Mouse (Mus musculus): ENCODE measurements around the gene Aox2. TPM values are rescaled to one million over a fixed set of nuclear protein-coding genes. Genes with fewer than 3 reads are reported as not detected.

Aox2 gene
- polyA plus RNA-seq, 1 experiment from 2014 or later: 0.04 TPM

DNA sequence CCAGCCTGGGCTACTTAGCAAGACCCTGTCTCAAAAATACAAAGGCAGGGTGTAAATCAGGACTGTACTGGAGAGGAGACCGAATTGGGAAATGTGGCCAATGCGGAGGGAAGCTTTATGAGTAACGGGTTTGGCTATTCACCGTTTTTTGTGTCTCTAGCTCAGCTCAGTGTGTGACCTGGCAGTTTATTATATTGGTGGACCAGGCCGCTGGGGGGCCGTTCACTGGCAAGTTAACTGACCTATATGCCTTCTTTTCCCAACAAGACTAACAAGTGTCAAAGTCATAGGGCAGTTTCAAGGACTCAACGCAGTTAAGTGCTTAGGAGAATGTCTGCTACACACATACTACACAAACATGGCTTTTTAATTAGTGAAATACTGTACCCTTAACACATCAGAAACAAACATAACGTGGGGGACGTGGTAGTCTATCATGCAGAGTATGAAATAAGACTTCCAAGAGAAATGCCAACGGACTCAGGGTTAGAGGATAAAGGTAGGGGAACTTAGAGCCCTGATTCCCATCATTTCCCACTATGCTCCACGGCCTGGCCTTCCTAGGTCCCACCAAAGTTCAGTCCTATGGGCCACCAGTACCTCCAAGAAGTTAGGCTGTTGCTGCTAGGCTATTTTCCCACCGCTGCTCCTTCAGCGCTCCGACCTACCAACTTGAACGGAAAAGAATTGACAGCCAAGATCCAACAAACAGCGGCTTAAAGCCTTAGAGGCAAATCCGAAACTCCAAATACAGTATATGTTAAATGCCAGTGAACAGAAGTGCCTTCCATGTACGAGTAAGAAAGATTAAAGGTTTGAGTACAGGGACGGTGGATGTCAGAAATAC, 113.5 kb downstream of the Aox2 start:
- Histone ChIP-seq H3K27me3 (no peaks in the 10 kb centered on the region), H3K27ac (peak overlapping the region; percentile 98), H3K9ac (peak overlapping the region; percentile 99), H3K4me1 (peaks cover 14% of the 10 kb centered on the region), H3K9me3 (no peaks in the 10 kb centered on the region), H3K4me2 (peak overlapping the region; percentile 74), H3K4me3 (peak overlapping the region; percentile 98), H3K36me3 (peaks cover 21% of the 10 kb centered on the region)
- no peak for ATAC-seq (ENCODE audit: borderline replicate concordance, extremely low read depth, low FRiP score, low TSS enrichment)
- WGBS: 40% methylated on average over 19 of the region's 19 CpGs

DNA sequence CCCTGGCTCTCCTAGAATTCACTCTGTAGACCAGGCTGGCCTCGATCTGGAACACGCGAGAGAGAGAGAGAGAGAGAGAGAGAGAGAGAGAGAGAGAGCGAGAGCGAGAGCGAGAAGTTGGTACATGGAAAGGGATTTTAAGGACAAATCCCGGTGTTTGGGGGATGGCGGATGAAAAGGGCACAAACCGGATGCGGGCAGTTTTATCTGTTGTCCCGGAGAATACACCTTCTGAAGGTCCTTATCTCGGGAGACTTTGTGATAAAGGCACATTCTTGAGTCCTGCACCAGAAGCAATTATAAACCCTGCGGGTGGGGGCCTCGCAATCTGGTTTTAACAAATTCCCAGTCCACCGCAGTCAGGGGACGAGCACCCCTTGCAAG, 114.1 kb downstream of the Aox2 start:
- H3K9me3 ChIP-seq: no peaks in the 10 kb centered on the region
- no peak for ATAC-seq (ENCODE audit: borderline replicate concordance, extremely low read depth, low FRiP score, low TSS enrichment)
- H3K27me3 ChIP-seq: no peaks in the 10 kb centered on the region
- peaks cover 27% of the 10 kb centered on the region for H3K36me3 ChIP-seq
- peaks cover 14% of the 10 kb centered on the region for H3K4me1 ChIP-seq
- H3K9ac ChIP-seq: peak overlapping the region; percentile 99
- under 1% methylated on average over 16 of the region's 16 CpGs for WGBS
- H3K4me3 ChIP-seq: peak overlapping the region; percentile 98
- H3K27ac ChIP-seq: peak overlapping the region; percentile 98
- H3K4me2 ChIP-seq: peak overlapping the region; percentile 74

DNA sequence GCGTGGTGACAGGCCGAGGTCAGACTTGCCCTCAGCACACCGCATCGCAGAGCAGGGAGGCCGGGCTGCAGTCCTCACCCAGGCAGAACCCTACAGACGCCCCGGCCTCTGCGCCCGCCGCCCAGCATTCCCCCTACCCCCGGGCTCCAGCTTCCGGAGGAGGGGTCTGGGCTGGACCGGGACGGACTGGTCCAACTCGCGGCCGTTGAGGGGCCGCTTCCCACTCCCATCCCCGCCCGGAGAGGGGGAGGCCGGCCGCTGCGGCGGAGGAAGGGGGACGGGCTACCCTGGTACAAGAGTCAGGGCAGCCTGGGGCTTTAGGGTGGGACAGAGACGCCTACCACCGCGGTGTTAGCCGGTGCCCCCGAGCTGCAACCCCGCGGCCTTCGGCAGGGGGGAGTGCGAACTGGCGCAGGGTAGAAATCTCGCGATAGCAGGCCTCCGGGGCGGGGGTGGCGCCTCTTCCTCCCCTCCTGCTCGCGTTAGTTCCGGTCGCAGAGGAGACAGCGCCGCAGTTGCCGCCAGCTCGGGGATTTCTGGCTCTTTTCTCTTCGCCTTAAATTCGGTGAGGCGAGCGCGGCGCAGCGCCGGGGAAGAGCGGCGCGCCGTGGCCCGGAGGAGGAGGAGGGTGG, 114.6 kb downstream of the Aox2 start, which contains the start of gene Bzw1:
Gene Bzw1 (plus strand): TSS at position 247 of the 632 bp plus-strand sequence.
- Histone ChIP-seq H3K9me3 (no peaks in the 10 kb centered on the region), H3K36me3 (peaks cover 32% of the 10 kb centered on the region), H3K4me3 (peak within 1 kb of the TSS; percentile 98), H3K4me1 (peaks cover 14% of the 10 kb centered on the region), H3K4me2 (peak within 1 kb of the TSS; percentile 74), H3K27me3 (no peaks in the 10 kb centered on the region), H3K27ac (peak within 1 kb of the TSS; percentile 98), H3K9ac (peak within 1 kb of the TSS; percentile 99)
- under 1% methylated on average over 58 of the region's 61 CpGs for WGBS
- peak; percentile 98 for ATAC-seq (ENCODE audit: borderline replicate concordance, extremely low read depth, low FRiP score, low TSS enrichment)

DNA sequence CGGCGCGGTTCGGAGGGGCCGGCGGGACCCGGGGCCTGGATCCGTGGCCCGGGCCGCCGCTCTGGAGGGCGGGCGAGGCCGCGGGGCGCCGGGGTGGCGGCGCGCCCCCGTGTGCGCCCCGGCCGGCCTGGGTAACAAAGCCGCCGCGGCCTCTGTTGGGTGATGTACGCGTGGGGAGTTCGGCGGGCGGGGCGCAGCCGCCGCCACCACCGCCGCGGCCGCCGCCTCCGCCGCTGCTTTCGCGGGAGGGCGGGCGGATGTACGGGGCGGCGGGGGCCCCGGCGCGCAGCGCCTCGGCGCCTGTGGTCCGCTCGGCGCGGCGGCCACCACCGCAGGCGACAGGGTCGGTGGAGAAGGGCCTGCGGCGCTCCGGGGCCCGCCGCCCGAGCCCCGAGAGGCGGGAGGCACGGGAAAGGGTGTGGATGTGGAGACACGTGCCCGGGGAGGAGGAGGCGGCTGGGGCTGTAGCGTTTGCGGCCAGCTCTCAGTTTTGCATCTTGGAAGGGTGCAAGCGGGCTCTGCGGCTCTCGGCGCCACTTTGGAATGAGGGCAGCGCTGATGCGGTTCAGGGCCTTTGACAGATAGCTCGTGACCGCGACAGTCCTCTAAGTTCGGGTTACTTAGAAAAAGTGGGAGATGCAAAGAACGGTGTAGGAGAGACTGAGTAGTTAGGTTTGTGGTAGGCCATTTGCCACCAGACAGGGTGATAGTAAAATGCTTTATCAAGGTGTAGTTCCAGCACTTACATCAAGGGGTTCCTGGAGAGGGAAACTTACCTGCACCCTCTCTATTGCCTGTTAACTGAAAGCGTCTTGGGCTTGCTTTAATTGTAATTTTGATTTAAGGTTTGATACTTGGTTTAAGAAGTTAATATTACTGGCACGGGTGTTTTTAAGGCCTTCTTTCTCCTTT, 115.4 kb downstream of the Aox2 start:
- H3K4me2 ChIP-seq: peak overlapping the region; percentile 74
- no peaks in the 10 kb centered on the region for H3K9me3 ChIP-seq
- peak overlapping the region; percentile 98 for H3K4me3 ChIP-seq
- peaks cover 40% of the 10 kb centered on the region for H3K36me3 ChIP-seq
- peak overlapping the region; percentile 99 for H3K9ac ChIP-seq
- H3K27me3 ChIP-seq: no peaks in the 10 kb centered on the region
- ATAC-seq (ENCODE audit: borderline replicate concordance, extremely low read depth, low FRiP score, low TSS enrichment): peak; percentile 66
- H3K27ac ChIP-seq: peak overlapping the region; percentile 98
- WGBS: under 1% methylated on average over 80 of the region's 90 CpGs
- peaks cover 14% of the 10 kb centered on the region for H3K4me1 ChIP-seq

DNA sequence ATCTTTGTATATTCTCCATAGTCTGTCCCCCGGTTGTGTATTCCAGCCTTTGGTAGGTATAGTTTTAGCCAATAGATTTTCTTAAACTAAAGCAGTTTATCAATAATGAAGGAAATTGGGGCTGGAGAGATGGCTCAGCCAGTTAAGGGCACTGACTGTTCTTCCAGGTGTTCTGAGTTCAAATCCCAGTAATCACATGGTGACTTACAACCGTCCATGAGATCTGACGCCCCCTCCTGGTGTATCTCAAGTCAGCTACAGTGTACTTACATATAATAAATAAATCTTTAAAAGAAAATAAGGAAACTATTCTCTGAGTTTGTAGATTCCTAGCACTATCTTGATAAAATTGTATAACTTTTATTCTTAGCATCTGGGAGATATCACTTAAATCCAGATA, 117.2 kb downstream of the Aox2 start:
- Histone ChIP-seq H3K9me3 (no peaks in the 10 kb centered on the region), H3K9ac (no peak overlapping the region), H3K4me3 (no peak overlapping the region), H3K4me2 (no peak overlapping the region), H3K27ac (no peak overlapping the region), H3K27me3 (no peaks in the 10 kb centered on the region), H3K36me3 (peaks cover 56% of the 10 kb centered on the region), H3K4me1 (peaks cover 14% of the 10 kb centered on the region)
- no peak for ATAC-seq (ENCODE audit: borderline replicate concordance, extremely low read depth, low FRiP score, low TSS enrichment)
- WGBS: 91% methylated on average over 3 of the region's 3 CpGs

DNA sequence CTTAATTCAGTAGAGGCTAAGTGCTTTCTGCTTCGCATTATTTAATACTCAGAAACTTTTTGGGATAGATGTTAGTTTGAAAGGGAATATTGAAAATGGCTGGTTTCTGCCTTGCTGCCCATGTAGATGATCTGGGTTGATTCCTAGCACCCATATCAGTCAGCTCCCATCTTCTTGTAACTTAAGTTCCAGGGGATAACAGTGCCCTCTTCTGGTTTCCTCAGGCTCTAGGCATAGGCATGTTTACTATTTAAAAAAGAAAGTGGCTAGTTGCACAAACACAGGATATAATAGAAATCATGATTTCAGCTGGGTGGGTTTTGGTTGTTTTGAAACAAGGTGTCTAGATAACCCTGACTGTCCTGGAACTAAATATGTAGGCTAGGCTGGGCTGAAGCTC, 118.1 kb downstream of the Aox2 start:
- Histone ChIP-seq H3K9ac (no peak overlapping the region), H3K4me3 (no peak overlapping the region), H3K9me3 (no peaks in the 10 kb centered on the region), H3K36me3 (peaks cover 65% of the 10 kb centered on the region), H3K4me2 (no peak overlapping the region), H3K27ac (no peak overlapping the region), H3K4me1 (peaks cover 13% of the 10 kb centered on the region), H3K27me3 (no peaks in the 10 kb centered on the region)
- 90% methylated on average over 1 of the region's 1 CpGs for WGBS
- ATAC-seq (ENCODE audit: borderline replicate concordance, extremely low read depth, low FRiP score, low TSS enrichment): no peak

DNA sequence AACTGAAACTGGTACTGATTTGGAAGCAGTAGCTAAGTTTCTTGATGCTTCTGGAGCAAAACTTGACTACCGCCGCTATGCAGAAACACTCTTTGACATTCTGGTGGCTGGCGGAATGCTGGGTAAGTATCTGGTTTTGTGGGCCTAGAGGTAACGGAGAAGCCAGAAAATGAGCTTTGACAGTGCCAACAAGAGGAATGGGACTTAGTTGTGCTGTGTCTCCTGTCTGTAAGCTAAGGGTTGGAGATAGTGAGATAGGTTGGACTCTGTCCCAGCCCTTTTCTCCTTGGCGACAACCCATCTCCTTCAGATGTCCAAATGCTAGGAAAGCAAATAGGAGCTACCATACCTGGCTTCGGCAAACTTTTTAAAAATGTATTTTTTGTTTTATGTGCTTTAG, 119.6 kb downstream of the Aox2 start:
- no peak overlapping the region for H3K27ac ChIP-seq
- H3K36me3 ChIP-seq: peaks cover 79% of the 10 kb centered on the region
- H3K9ac ChIP-seq: no peak overlapping the region
- H3K27me3 ChIP-seq: no peaks in the 10 kb centered on the region
- H3K9me3 ChIP-seq: no peaks in the 10 kb centered on the region
- no peak overlapping the region for H3K4me2 ChIP-seq
- no peak for ATAC-seq (ENCODE audit: borderline replicate concordance, extremely low read depth, low FRiP score, low TSS enrichment)
- H3K4me1 ChIP-seq: 0 out of 2 replicates have a peak, but pooled peaks cover 7% of the 10 kb centered on the region
- no peak overlapping the region for H3K4me3 ChIP-seq
- WGBS: 92% methylated on average over 6 of the region's 6 CpGs

DNA sequence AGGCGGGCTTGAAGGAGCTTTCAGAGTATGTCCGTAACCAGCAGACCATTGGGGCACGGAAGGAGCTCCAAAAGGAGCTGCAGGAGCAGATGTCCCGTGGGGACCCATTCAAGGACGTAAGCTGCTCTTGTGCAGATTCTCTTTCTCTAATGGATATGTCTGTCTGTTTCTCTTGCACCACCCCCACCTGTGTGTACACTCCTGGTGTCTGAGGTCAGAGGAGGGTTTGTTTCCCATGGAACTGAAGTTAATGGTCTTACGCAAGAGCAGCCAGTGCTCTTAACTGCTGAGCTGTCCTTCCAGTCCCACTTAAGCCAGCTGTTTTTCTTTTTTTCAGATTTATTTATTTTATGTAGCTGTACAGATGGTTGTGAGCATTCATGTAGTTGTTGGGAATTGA, 123.3 kb downstream of the Aox2 start:
- H3K4me2 ChIP-seq: no peak overlapping the region

DNA sequence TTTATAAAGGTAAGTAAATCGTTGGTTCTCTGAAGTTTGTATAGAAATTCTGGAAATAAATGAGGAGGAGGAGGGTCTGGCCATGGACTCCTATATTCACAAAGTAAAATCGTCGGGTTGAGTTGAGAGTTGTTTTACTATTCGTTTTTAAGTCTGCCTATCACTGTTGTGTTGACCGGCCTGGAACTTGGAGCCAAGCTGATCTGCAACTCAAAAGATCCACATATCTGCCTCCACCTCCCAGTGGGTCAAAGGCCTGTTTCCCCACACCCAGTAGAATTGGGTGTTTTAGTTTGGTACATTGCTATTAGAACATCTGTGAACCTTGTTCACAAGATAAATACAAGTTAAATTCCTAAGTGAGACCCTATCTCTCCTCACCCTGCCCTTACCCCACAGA, 125.6 kb downstream of the Aox2 start:
- Histone ChIP-seq H3K4me1 (no peaks in the 10 kb centered on the region), H3K36me3 (peaks cover 73% of the 10 kb centered on the region), H3K4me3 (no peak overlapping the region), H3K27ac (no peak overlapping the region), H3K27me3 (no peaks in the 10 kb centered on the region), H3K9ac (no peak overlapping the region), H3K4me2 (no peak overlapping the region), H3K9me3 (no peaks in the 10 kb centered on the region)
- ATAC-seq (ENCODE audit: borderline replicate concordance, extremely low read depth, low FRiP score, low TSS enrichment): no peak
- 90% methylated on average over 5 of the region's 5 CpGs for WGBS

More for the DNA sequence above, 123.3 kb downstream of the Aox2 start:
- Histone ChIP-seq H3K4me1 (no peaks in the 10 kb centered on the region), H3K9me3 (no peaks in the 10 kb centered on the region), H3K4me3 (no peak overlapping the region), H3K27ac (no peak overlapping the region), H3K9ac (no peak overlapping the region), H3K27me3 (no peaks in the 10 kb centered on the region), H3K36me3 (peaks cover 86% of the 10 kb centered on the region)
- ATAC-seq (ENCODE audit: borderline replicate concordance, extremely low read depth, low FRiP score, low TSS enrichment): no peak
- 93% methylated on average over 6 of the region's 6 CpGs for WGBS

DNA sequence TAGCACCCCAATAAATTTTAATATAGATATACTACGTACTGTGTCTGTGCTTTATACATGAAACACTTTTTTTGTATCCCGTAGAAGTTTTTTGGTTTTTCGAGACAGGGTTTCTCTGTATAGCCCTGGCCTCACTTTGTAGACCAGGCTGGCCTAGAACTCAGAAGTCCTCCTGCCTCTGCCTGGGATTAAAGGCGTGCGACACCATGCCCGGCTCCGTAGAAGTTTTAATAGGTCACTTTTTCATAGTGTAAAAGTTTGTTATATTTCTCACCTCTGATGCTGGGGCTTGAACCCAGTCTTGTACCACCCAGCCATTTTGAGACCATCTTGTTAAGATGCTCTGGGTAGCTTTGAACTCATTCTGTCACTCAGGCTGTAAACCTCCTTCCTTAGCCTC, 129.2 kb downstream of the Aox2 start:
- H3K36me3 ChIP-seq: peaks cover 69% of the 10 kb centered on the region
- no peak overlapping the region for H3K9ac ChIP-seq
- H3K27me3 ChIP-seq: no peaks in the 10 kb centered on the region

DNA sequence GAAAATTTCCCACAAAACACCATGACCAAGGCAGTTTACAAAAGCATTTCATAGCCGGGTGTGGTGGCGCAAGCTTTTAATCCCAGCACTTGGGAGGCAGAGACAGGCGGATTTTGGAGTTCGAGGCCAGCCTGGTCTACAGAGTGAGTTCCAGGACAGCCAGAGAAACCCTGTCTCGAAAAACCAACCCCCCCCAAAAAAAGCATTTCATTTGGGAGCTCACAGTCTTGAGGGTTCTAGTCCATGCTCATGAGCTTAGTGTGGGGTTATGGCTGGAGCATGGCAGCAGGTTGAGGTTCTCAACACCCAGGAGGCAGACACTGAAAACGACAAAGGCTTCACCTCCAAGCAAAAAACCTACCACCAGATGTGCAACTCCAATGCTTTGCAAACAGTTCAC, 130.0 kb downstream of the Aox2 start:
- peaks cover 69% of the 10 kb centered on the region for H3K36me3 ChIP-seq
- H3K27ac ChIP-seq: no peak overlapping the region
- no peaks in the 10 kb centered on the region for H3K4me1 ChIP-seq
- no peak overlapping the region for H3K9ac ChIP-seq
- no peak overlapping the region for H3K4me2 ChIP-seq
- no peaks in the 10 kb centered on the region for H3K9me3 ChIP-seq
- H3K27me3 ChIP-seq: no peaks in the 10 kb centered on the region
- no peak for ATAC-seq (ENCODE audit: borderline replicate concordance, extremely low read depth, low FRiP score, low TSS enrichment)
- no peak overlapping the region for H3K4me3 ChIP-seq
- WGBS: 85% methylated on average over 6 of the region's 6 CpGs

More for the DNA sequence above, 129.2 kb downstream of the Aox2 start:
- 97% methylated on average over 7 of the region's 7 CpGs for WGBS
- Histone ChIP-seq H3K9me3 (no peaks in the 10 kb centered on the region), H3K4me3 (no peak overlapping the region), H3K4me1 (no peaks in the 10 kb centered on the region), H3K27ac (no peak overlapping the region), H3K4me2 (no peak overlapping the region)
- ATAC-seq (ENCODE audit: borderline replicate concordance, extremely low read depth, low FRiP score, low TSS enrichment): no peak

All from lung, embryonic 15.5 days (tissue).